Mouse (Mus musculus): Measurements from ENCODE around the gene Arid1b.

DNA sequence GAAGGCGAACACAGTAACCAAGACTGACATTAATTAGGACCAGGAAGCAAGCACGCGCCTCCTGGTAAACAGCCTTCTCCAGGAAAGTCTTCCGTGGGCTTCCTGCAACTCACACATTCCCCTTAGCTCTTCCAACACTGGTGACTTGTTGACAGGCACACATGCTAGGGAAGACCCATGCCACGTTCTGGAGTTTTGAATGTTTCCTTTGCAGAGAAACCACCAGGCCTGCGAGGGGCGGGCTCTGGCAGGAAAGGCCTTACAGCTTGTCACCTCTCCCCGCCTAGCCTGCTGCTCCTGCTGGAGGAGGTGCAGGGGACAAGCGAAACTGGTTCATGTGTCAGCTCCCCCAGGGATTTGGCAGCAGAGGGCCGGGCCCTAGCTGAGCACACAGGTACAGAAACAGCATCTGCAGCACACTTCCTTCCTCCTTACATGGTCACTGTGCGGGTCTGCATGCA, 48.2 kb upstream of the Arid1b start:
- TF ChIP-seq TAL1 (IDR thresholded peaks at IDR 0.05; ENCODE audit: low read length) (no peak), GATA1 (IDR thresholded peaks at IDR 0.05; ENCODE audit: low read length) (no peak)
